Mouse (Mus musculus): ENCODE data around the gene Tomm34. TPM values are rescaled to one million over a fixed set of nuclear protein-coding genes. Genes with fewer than 3 reads are reported as not detected.
"Not testable (repeated sequence)": the region's sequence is repeated elsewhere in the genome, so short reads cannot be mapped to it uniquely, and the experiment has no call there.

The Tomm34 gene
- polyA plus RNA-seq, 1 experiment = 38.6 TPM

- no peak for DNase-seq (ENCODE audit: low spot score)
These were observed 6.0 kb upstream of the Tomm34 start for GRCm38 (mm10) chr2:164076874-164077425.

GRCm38 (mm10) chr2:164075088-164075487 is 4.1 kb upstream of the Tomm34 start:
- DNase-seq (ENCODE audit: low spot score) = no peak

GRCm38 (mm10) chr2:164073918-164074578 is 3.1 kb upstream of the Tomm34 start:
- peak; percentile 95 for DNase-seq (ENCODE audit: low spot score)

- DNase-seq (ENCODE audit: low spot score) = no peak
These were observed 2.2 kb upstream of the Tomm34 start for GRCm38 (mm10) chr2:164073120-164073519.

- no peak for DNase-seq (ENCODE audit: low spot score)
These were observed 1.1 kb upstream of the Tomm34 start for GRCm38 (mm10) chr2:164072109-164072508.

- not testable (repeated sequence) for DNase-seq (ENCODE audit: low spot score)
These were observed 460 bp upstream of the Tomm34 start for GRCm38 (mm10) chr2:164071437-164071820.

GRCm38 (mm10) chr2:164070142-164070764 is 716 bp downstream of the Tomm34 start, which contains the start of gene Stk4:
Gene Stk4, plus strand, starts transcription at chr2:164070322.
- DNase-seq (ENCODE audit: low spot score) = no peak

GRCm38 (mm10) chr2:164059634-164060235 is 11.2 kb downstream of the Tomm34 start:
- no peak for DNase-seq (ENCODE audit: low spot score)

GRCm38 (mm10) chr2:164054671-164055070 is 16.3 kb downstream of the Tomm34 start:
- no peak for DNase-seq (ENCODE audit: low spot score)

GRCm38 (mm10) chr2:164053767-164054166 is 17.2 kb downstream of the Tomm34 start:
- DNase-seq (ENCODE audit: low spot score) = no peak

GRCm38 (mm10) chr2:164047197-164047690 is 23.7 kb downstream of the Tomm34 start:
- no peak for DNase-seq (ENCODE audit: low spot score)

- DNase-seq (ENCODE audit: low spot score) = no peak
These were observed 29.4 kb downstream of the Tomm34 start for GRCm38 (mm10) chr2:164041523-164041922.

- DNase-seq (ENCODE audit: low spot score) = no peak
These were observed 30.0 kb downstream of the Tomm34 start for GRCm38 (mm10) chr2:164040949-164041348.

GRCm38 (mm10) chr2:164038407-164039028 is 32.5 kb downstream of the Tomm34 start:
- no peak for DNase-seq (ENCODE audit: low spot score)

- DNase-seq (ENCODE audit: low spot score) = no peak
These were observed 34.4 kb downstream of the Tomm34 start for GRCm38 (mm10) chr2:164036520-164037019.

GRCm38 (mm10) chr2:164032973-164033372 is 38.0 kb downstream of the Tomm34 start:
- no peak for DNase-seq (ENCODE audit: low spot score)

- DNase-seq (ENCODE audit: low spot score) = no peak
These were observed 39.8 kb downstream of the Tomm34 start for GRCm38 (mm10) chr2:164031147-164031546.

GRCm38 (mm10) chr2:164025150-164025549 is 45.8 kb downstream of the Tomm34 start, which contains the start of gene Pabpc1l:
Gene Pabpc1l, plus strand, starts transcription at chr2:164025450.
- no peak for DNase-seq (ENCODE audit: low spot score)

- no peak for DNase-seq (ENCODE audit: low spot score)
These were observed 48.9 kb downstream of the Tomm34 start for GRCm38 (mm10) chr2:164022104-164022503.

GRCm38 (mm10) chr2:164019943-164020342 is 51.0 kb downstream of the Tomm34 start:
- no peak for DNase-seq (ENCODE audit: low spot score)

GRCm38 (mm10) chr2:164018910-164019309 is 52.1 kb downstream of the Tomm34 start:
- no peak for DNase-seq (ENCODE audit: low spot score)

GRCm38 (mm10) chr2:164015304-164015703 is 55.7 kb downstream of the Tomm34 start:
- DNase-seq (ENCODE audit: low spot score) = no peak
